Mouse (Mus musculus) ES-E14 (cell line): ENCODE measurements around the gene Reck. TPM values are rescaled to one million over a fixed set of nuclear protein-coding genes. Genes with fewer than 3 reads are reported as not detected.
A peak's percentile ranks its signal among the peaks of the same experiment; 100 is the strongest.

ENCODE experiments used
- DNase-seq: peaks from one replicate; pipeline ENCODE4 v3.0.0-alpha.2; 2013; ENCODE audit warnings: low read depth, low spot score
- H3K27ac ChIP-seq: 2 replicates; pipeline ENCODE4 v1.5.1; 2012; ENCODE audit warnings: low read depth, mild to moderate bottlenecking, low read length, moderate library complexity, mixed read lengths; ENCODE audit not compliant: poor library complexity, insufficient read depth, severe bottlenecking
- H3K36me3 ChIP-seq: 2 replicates; pipeline ENCODE4 v1.6.1; 2012; ENCODE audit warnings: mild to moderate bottlenecking, low read length, moderate library complexity, mixed read lengths; ENCODE audit not compliant: control insufficient read depth, poor library complexity, insufficient read depth, severe bottlenecking
- H3K4me1 ChIP-seq, 2 experiments: fragments of 150-350 bp in 1 of 2; sonication (generic) in 1 of 2; 2 replicates each; pipeline ENCODE4 v1.6.1; 2012; ENCODE audit warnings: low read length in 2 of 2, mild to moderate bottlenecking in 1 of 2, mixed read lengths in 1 of 2; ENCODE audit not compliant: control insufficient read depth in 2 of 2, insufficient read depth in 2 of 2, poor library complexity in 1 of 2
- H3K4me3 ChIP-seq, 2 experiments: fragments of 150-350 bp in 1 of 2; sonication (generic) in 1 of 2; 2 replicates each; pipeline ENCODE4 v1.5.1; 2012; ENCODE audit warnings: low read length in 2 of 2, low read depth in 1 of 2, mild to moderate bottlenecking in 1 of 2, mixed read lengths in 1 of 2; ENCODE audit not compliant: insufficient read depth in 1 of 2, poor library complexity in 1 of 2, severe bottlenecking in 1 of 2
- H3K9ac ChIP-seq: 2 replicates; pipeline ENCODE4 v1.6.1; 2012; ENCODE audit warnings: low read depth, mild to moderate bottlenecking, low read length, mixed read lengths; ENCODE audit not compliant: poor library complexity, insufficient read depth, severe bottlenecking
- H3K9me3 ChIP-seq: fragments of 150-350 bp; sonication (generic); 2 replicates; pipeline ENCODE4 v1.6.1; 2012; ENCODE audit warnings: low read depth, mild to moderate bottlenecking, low read length; ENCODE audit not compliant: control insufficient read depth, insufficient read depth
- CHD2 ChIP-seq: IDR thresholded peaks from 2 replicates; pipeline ENCODE4 v1.6.1; 2014; ENCODE audit warnings: mild to moderate bottlenecking, low read depth, low read length, inconsistent platforms
- HCFC1 ChIP-seq: IDR thresholded peaks from 2 replicates; pipeline ENCODE4 v1.6.1; 2012; ENCODE audit warnings: low read length, inconsistent platforms, borderline replicate concordance; ENCODE audit not compliant: insufficient read depth
- MAFK ChIP-seq: IDR thresholded peaks from 2 replicates; pipeline ENCODE4 v1.6.1; 2014; ENCODE audit warnings: mild to moderate bottlenecking, low read depth, low read length, inconsistent platforms; ENCODE audit not compliant: insufficient read depth
- ZC3H11A ChIP-seq: IDR thresholded peaks from 2 replicates; pipeline ENCODE4 v1.6.1; 2012; ENCODE audit warnings: low read depth, mild to moderate bottlenecking, inconsistent platforms, low read length, borderline replicate concordance
- ZNF384 ChIP-seq: IDR thresholded peaks from 2 replicates; pipeline ENCODE4 v1.6.1; 2012; ENCODE audit warnings: low read depth, low read length, inconsistent platforms
- in situ Hi-C, 2 experiments: fragments of 600-800 bp; cut with MboI; formaldehyde crosslinking; loops; one replicate each; pipeline ENCODE4 v1.15.1; 2025; ENCODE audit warnings: low sequenced_read_pairs in 2 of 2, inconsistent platforms in 1 of 2; ENCODE audit not compliant: unreplicated experiment in 2 of 2
- total RNA-seq: library from RNA; depleted of rRNA; stranded (reverse); fragments of 300-350 nt; gene quantifications from 2 replicates; pipeline ENCODE4 v1.2.3, GENCODE M21; 2012

Reck gene
- total RNA-seq, 1 experiment, result 4.0 TPM

- no peak for DNase-seq
- Histone ChIP-seq H3K4me1 (peaks cover 11 to 24% of the 10 kb centered on the region in 2 experiments), H3K27ac (no peak overlapping the region), H3K36me3 (no peaks in the 10 kb centered on the region; the same call in 1 of the 2 replicates), H3K9me3 (no peaks in the 10 kb centered on the region), H3K4me3 (no peak overlapping the region), H3K9ac (no peak overlapping the region)
- in situ Hi-C loops, result loop anchor here in 1 of 2 experiments (5.0 kb wide), 1 partner anchor 54 kb away; no protein-coding TSS in a partner anchor
- no peak for TF ChIP-seq ZNF384
- TF ChIP-seq ZC3H11A, result no peak
- no peak for TF ChIP-seq HCFC1
- TF ChIP-seq CHD2, result no peak
- no peak for TF ChIP-seq MAFK
These were observed 105.5 kb downstream of the Reck start for GRCm38 (mm10) chr4:43980846-43981245.

GRCm38 (mm10) chr4:43981251-43981650, 105.9 kb downstream of the Reck start:
- in situ Hi-C loops, result loop anchor here in 1 of 2 experiments (5.0 kb wide), 1 partner anchor 54 kb away; no protein-coding TSS in a partner anchor
- no peak for TF ChIP-seq ZNF384
- no peak for TF ChIP-seq MAFK
- TF ChIP-seq ZC3H11A, result no peak
- TF ChIP-seq HCFC1, result no peak
- no peak for TF ChIP-seq CHD2

GRCm38 (mm10) chr4:43982053-43982732, 106.9 kb downstream of the Reck start:
- DNase-seq, result peak; percentile 88
- Histone ChIP-seq H3K36me3 (no peaks in the 10 kb centered on the region; the same call in 1 of the 2 replicates), H3K9ac (peak overlapping the region; percentile 13; the same call in 1 of the 2 replicates), H3K27ac (no peak overlapping the region), H3K4me3 (no peak overlapping the region), H3K4me1 (peaks cover 5 to 22% of the 10 kb centered on the region in 2 experiments), H3K9me3 (no peaks in the 10 kb centered on the region)
- in situ Hi-C loops, result loop anchor here in 1 of 2 experiments (5.0 kb wide), 1 partner anchor 55 kb away; no protein-coding TSS in a partner anchor
- peak; percentile 88 for TF ChIP-seq ZC3H11A
- TF ChIP-seq CHD2, result no peak

More at GRCm38 (mm10) chr4:43981251-43981650, 105.9 kb downstream of the Reck start:
- H3K4me1 ChIP-seq, result peaks cover 8 to 24% of the 10 kb centered on the region in 2 experiments
- no peaks in the 10 kb centered on the region; the same call in 1 of the 2 replicates for H3K36me3 ChIP-seq
- H3K27ac ChIP-seq, result no peak overlapping the region
- H3K4me3 ChIP-seq, result no peak overlapping the region
- H3K9ac ChIP-seq, result no peak overlapping the region
- H3K9me3 ChIP-seq, result no peaks in the 10 kb centered on the region
- no peak for DNase-seq

GRCm38 (mm10) chr4:43983181-43983580, 107.9 kb downstream of the Reck start, which contains the start of gene Ccin:
TSS of gene Ccin (plus strand) at chr4:43983483.
- Histone ChIP-seq H3K4me1 (peaks cover under 1 to 16% of the 10 kb centered on the region in 2 experiments; a peak in 3 of 4 replicates), H3K4me3 (peak within 1 kb of the TSS in 1 of 2 experiments; percentile 29; a peak in 1 of 4 replicates), H3K9ac (no peak within 1 kb of the TSS), H3K27ac (no peak within 1 kb of the TSS), H3K36me3 (no peaks in the 10 kb centered on the region), H3K9me3 (no peaks in the 10 kb centered on the region)
- in situ Hi-C loops, result loop anchor here in 1 of 2 experiments (5.0 kb wide), 1 partner anchor 56 kb away; no protein-coding TSS in a partner anchor
- TF ChIP-seq HCFC1 (no peak), ZC3H11A (no peak), MAFK (no peak), ZNF384 (no peak), CHD2 (no peak)
- no peak for DNase-seq
